Mouse (Mus musculus): ENCODE measurements around the gene Ttc7.

Gene Ttc7

DNA sequence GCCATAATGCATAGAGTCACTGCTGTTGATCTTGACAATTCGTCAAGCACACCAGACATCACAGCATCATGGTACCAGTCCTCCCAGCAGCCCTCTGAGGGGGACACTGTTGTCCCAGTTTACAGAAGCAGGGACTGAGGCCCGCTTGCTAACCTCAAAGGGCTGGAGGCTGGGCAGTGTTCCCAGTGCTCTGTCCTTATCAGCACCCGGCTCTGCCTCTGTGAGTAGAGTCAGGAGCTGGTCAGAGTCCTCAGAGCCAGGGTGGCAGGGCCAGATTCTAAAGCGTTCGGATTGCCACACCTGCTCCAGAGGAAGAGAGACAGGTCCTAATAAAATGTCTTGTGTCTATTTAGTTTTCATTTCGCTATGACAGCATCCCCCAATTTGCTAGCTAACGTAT lies 55.0 kb downstream of the Ttc7 start:
- CTCF ChIA-PET: interaction anchor here in 1 of 4 experiments (1.1 kb wide), 1 partner anchor 23 kb away, joined by 3 read pairs; no protein-coding TSS in a partner anchor
- POLR2A ChIA-PET: interaction anchor here in 2 of 4 experiments (0.7 to 2.3 kb wide), 5 partner anchors 12 to 110 kb away, joined by 3 to 15 read pairs (median 3); partner anchors contain the start of gene Calm2 (in 1 of the 2)

DNA sequence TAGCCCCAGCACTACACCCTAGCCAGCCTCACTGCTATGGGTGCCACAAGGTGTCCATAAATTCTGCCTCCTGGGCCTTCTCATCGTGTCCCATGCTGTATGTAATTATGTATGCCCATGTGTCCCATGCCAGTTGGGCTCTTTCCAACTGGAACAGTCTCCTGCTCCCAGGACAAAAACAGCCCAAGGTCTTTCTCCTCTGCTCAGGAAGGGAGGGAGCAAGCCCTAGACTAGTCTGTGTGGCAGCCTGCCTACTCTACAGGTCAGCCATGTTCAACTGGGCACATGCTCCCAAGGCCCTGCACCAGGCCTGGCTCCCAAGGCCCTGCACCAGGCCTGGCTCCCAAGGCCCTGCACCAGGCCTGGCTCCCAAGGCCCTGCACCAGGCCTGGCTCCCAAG lies 56.4 kb downstream of the Ttc7 start:
- POLR2A ChIA-PET: interaction anchor here in 2 of 4 experiments (1.1 to 1.4 kb wide), 3 partner anchors 24 to 108 kb away, joined by 3 to 5 read pairs (median 3); partner anchors contain the start of genes Calm2 (in 1 of the 2) and Ttc7 (in 1 of the 2)

DNA sequence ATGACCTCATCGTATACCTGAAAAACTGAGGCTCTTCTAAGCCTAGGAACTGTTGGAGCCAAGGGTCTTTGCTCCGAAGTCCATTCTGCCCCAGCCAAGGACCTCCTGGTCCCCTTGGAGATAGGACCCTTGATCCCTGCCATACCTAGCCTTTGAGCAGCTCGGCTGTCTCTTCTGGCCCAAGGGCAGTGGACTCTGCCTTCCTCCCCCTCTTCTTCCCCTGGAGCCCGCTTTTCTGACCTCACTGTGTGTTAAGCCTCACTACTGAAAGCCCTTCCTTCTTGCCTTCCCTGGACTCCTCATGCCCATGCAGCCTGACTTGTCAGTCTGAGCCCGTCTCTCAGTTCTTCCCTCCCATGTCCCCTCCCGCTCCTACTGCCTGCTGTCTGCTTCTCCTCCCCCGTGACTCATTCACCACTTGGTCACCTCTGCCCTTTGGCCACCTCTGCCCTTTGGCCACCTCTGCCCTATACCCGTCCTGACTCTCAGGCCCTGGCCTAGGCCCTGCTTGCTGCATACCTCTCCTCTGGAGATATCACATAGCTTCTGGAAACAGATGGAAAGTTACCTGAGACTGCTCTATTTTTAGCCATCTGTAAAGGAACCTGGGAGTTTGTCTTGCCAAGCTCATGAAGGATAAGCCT lies 60.5 kb downstream of the Ttc7 start:
- ChIA-PET POLR2A (interaction anchor here in 1 of 4 experiments (1.5 kb wide), 1 partner anchor 104 kb away, joined by 4 read pairs; the partner anchor contains the start of gene Calm2), CTCF (no interaction called here)

More for the DNA sequence above, 56.4 kb downstream of the Ttc7 start:
- CTCF ChIA-PET: no interaction called here

DNA sequence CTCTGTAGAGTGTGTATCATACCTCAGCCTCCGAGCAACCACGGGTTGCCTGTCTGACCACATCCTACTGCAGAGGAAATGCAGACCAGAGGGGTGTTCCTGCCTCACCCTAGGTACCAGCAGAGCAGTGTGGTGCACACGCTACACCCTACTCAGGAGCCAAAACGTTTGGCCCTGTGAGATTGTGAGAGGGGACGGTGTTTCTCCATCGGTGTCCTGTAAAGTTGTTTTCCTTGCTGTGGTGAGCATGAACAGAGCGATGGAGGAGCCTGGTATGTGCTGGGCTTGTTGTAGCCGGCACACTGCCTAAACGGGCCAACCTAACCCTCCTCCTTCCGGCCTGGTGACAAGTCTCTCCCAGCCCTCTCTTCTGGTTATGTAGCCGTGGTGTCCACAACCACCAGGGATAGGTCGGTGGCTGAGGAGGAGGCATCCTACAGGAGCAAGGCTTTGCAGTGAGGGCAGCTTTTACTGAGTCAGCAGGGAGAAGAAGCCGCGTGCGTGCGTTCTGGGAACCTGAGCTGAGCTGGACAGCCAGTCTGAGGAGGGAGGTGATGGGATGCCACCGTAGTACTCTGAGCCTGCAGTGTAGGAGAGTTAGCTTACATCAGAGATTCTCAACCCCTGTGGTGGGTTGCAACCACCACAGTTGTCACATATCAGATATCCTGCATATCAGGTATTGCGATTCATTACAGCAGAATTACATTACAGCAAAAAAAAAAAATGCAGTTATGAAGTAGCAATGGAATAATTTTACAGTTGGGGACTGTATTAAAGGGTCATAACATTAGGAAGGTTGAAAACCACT lies 62.0 kb downstream of the Ttc7 start:
- POLR2A ChIA-PET: interaction anchor here in 3 of 4 experiments (1.3 to 2.7 kb wide), 6 partner anchors 12 to 102 kb away, joined by 3 to 7 read pairs (median 5); partner anchors contain the start of gene Calm2 (in 2 of the 3)
- CTCF ChIA-PET: interaction anchor here in 2 of 4 experiments (0.6 to 2.2 kb wide), 2 partner anchors 30 to 61 kb away, joined by 3 to 5 read pairs; no protein-coding TSS in a partner anchor

DNA sequence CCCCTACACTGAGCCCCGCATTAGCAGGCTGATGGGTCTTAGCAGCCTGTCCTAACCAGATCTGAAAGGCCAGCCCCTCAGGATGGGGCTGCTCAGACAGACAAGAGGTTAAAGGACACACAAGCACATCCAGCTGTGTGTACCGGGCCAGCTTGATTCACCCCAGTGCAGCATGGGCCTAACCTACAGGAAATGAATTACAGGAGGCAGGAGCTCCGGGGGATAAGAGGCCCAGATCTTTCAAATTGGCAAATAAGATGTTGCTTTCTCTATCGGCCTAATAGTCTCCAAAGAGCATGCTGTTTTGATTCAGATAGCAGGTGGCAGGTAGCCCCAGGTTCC lies 62.5 kb downstream of the Ttc7 start:
- ChIA-PET POLR2A (interaction anchor here in 3 of 4 experiments (1.3 to 2.7 kb wide), 6 partner anchors 16 to 124 kb away, joined by 3 to 7 read pairs (median 6); partner anchors contain the start of gene Calm2 (in 2 of the 3)), CTCF (interaction anchor here in 1 of 4 experiments (2.2 kb wide), 1 partner anchor 30 kb away, joined by 5 read pairs; no protein-coding TSS in a partner anchor)

DNA sequence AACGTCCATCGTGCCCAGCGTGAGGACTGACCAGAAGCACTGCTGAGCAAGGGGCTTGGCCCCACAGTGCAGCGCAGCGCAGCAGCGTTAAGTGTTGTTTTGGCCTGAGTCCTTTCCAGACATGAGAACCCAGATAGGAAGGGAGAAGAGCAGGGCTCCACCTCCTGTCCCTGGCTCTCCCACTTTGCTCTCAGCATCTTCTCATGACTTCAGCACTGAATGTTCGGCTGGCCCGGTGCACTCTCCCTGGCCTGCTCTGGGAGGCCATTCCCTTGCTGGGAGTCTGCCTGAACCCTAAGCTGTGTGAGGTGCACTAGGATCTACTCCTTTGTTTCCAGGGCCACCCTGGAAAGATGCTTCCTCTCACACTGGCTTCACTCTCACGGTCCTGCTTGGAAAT lies 65.7 kb downstream of the Ttc7 start:
- CTCF ChIA-PET: interaction anchor here in 2 of 4 experiments (0.8 to 1.2 kb wide), 2 partner anchors 34 kb away, joined by 3 to 4 read pairs; no protein-coding TSS in a partner anchor

DNA sequence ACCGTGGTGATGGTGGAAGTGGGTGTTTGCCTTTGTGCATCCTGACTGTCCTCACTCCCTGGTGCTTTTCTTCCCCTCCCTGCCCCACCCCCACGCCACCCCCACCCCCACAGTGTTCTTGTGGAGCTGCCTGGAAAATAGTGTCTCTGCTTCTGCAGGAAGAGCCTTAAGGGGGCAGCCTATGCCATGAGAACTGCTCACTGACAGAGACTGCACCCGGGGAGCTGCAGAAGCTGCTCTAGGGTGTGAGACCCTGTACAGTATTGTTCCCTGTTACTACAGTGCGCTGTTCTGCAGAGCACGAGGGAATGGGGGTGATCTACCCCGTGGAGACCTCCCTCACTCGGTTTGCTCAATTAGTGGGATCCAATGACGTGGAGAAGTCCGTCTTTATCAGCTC lies 66.4 kb downstream of the Ttc7 start:
- ChIA-PET POLR2A (interaction anchor here in 3 of 4 experiments (0.5 to 6.4 kb wide), 15 partner anchors 8 to 170 kb away, joined by 3 to 31 read pairs (median 3); partner anchors contain the start of gene Calm2 (in 2 of the 3)), CTCF (interaction anchor here in 3 of 4 experiments (0.5 to 1.2 kb wide), 9 partner anchors 34 to 387 kb away, joined by 3 to 4 read pairs (median 3); no protein-coding TSS in a partner anchor)

More for the DNA sequence above, 65.7 kb downstream of the Ttc7 start:
- POLR2A ChIA-PET: interaction anchor here in 3 of 4 experiments (0.5 to 6.4 kb wide), 7 partner anchors 19 to 170 kb away, joined by 3 to 31 read pairs (median 6); partner anchors contain the start of gene Calm2 (in 2 of the 3)

DNA sequence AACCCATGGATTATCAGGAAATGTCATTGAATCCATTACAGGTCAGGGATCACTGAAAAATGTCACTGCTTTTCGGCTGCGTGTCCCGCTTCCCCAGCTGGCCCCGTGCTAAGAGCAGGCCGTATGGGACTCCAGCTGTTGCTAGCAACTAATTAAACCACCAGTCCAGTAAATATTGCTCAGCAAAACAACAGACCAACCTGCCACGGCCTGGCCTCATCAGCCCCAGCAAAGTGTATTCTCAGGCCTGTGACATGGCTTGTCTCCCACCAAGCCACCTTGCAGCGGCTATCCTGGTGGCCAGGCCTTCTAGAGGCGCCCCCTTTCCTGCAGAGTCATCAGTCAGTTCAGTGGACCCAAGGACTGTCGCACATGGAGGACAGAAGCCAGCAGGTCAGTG lies 66.9 kb downstream of the Ttc7 start:
- CTCF ChIA-PET: interaction anchor here in 3 of 4 experiments (0.5 to 1.2 kb wide), 6 partner anchors 35 to 221 kb away, joined by 3 to 4 read pairs (median 4); no protein-coding TSS in a partner anchor
- POLR2A ChIA-PET: interaction anchor here in 2 of 4 experiments (0.6 to 6.4 kb wide), 13 partner anchors 9 to 125 kb away, joined by 3 to 31 read pairs (median 4); partner anchors contain the start of gene Calm2 (in 2 of the 2)

DNA sequence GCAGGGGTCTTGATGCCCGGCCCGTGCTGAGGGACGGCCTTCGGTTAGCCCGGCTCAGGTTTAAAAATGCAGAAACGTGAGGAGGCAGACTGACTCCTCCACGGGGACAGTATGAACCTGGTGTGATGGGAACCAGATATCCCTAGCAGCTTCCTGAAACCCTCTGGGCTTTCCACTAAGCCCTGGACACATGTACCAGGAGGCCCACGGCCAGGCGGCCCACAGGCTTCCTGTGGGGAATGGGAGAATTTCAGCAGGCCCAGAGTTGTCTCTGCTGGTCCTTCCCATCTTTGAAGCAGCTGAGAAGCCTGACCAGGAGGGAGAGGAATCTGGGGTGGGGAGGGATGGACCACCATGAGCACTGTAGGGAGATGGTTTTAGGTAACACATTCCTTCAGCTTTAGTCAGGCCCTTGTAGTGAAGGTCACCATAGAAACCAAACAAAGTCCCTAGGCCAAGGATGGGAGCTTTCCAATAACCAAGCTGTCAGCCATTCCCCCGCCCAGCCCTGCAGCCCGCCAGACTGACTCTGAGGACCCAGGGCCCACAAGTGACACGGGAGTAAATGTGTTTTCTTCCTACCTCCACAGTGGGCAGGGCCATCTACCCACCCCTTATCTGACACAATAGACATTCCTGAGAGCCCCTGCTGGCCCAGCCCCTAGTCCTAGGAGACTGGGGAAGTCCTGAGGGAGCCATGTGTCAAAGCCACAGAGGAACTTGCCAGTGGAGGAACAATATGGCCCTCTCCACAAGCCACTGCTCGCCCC lies 68.0 kb downstream of the Ttc7 start:
- ChIA-PET CTCF (interaction anchor here in 1 of 4 experiments (0.5 kb wide), 1 partner anchor 25 kb away, joined by 3 read pairs; no protein-coding TSS in a partner anchor), POLR2A (interaction anchor here (1.0 to 6.4 kb wide), 24 partner anchors 10 to 239 kb away, joined by 3 to 31 read pairs (median 4); partner anchors contain the start of gene Calm2 (in 2 of the 4))

DNA sequence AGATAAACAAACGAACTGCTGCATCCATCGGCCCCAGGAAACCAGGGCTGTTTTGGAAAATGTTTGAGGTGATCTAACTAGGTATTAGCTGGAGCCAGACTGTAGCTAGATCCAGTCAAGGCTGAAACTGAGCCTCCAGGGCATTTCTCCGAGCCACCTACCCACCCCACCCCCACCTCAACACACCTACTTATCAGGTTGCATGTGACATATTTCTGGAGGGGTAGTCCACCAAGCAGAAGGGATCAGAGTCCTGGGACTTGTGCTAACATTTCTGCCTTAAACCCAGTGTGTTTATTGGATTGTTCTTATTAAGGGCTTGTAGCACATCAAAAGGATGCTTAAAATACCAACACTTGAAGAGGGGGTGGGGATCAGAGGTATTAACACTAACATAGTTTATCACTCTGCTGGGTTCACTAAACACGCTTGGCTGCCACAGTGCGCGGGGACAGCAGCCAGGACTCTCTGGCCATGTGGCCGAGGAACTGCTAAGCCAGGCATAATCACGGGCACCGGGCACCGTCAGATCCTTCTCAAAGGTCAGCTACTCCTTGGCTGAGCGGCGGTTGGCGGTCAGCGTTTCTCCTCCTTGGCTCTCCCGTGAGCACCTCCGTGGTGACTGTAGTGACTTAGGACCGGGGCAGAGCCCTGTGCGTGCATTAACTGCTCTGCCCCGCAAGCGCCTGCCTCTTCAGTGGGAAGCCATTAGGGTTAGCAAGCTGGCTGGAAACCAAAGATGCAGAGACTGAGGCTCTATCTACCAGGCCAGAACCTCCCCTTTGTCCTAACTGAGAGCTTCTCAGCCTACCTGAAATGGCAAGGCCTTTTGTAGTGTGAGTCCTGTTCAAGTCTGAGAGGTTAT lies 68.8 kb downstream of the Ttc7 start:
- POLR2A ChIA-PET: interaction anchor here (0.6 to 6.4 kb wide), 34 partner anchors 9 to 501 kb away, joined by 3 to 31 read pairs (median 4); partner anchors contain the start of genes Calm2 (in 3 of the 4) and Msh2 (in 1 of the 4)
- CTCF ChIA-PET: interaction anchor here (0.5 to 1.2 kb wide), 4 partner anchors 25 to 179 kb away, joined by 3 to 4 read pairs (median 3); no protein-coding TSS in a partner anchor

DNA sequence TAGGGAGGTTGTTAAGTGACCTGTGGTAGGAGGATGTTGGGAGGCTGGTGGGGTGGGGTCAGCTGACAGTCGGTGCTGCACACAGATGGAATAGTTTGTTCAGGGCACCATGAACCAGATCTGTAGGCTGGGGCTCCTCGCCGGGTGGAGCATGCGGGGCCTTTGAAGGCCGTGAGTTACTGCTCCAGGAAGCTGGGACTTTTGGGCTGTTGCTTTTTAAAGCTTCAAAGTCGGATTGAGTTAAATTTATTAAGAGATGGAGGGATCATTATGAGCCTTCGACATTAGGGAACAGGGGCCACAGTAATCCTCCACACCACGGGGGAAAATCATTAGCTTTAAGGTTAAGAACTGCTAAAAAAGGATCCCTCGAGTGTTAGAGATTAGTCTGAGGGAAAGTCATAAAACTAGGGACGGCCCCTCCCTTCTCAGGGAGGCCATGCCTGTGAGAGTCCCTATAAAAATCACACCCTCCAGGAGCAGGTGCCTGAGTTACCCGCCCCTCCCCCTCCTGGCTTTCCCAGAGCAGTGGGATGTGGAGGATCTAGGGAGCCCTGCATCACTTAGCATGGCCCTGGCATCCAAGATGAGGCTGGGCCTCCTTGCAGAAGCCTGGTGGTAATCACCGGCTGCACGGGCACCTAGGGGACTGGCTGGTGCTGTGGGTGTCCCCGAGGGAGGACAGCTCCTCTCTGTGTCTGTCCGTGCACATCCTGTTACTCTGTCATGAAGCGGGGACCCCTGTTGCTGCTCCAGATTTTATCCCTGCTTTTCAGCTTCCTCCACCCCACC lies 69.6 kb downstream of the Ttc7 start:
- ChIA-PET POLR2A (interaction anchor here in 3 of 4 experiments (0.6 to 6.4 kb wide), 25 partner anchors 9 to 500 kb away, joined by 3 to 31 read pairs (median 3); partner anchors contain the start of genes Calm2 (in 3 of the 3) and Msh2 (in 1 of the 3)), CTCF (interaction anchor here in 2 of 4 experiments (0.6 to 1.2 kb wide), 3 partner anchors 26 to 178 kb away, joined by 3 to 4 read pairs (median 3); no protein-coding TSS in a partner anchor)

DNA sequence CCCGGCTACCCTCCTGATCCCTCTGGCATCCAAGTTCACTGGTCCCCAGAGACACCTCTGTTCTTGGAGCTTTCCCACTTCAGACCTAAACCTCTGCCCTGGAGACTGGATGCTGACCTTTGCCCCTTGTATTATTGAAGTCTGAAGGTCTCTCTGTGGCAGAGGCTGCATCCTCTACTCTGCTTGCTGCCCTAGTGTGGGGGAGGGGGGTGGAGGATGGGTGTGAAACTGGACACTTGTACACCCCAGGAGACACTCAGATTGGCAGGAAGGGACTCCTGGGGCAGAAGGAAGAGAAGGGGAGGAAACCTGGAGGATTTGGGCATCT lies 70.2 kb downstream of the Ttc7 start:
- CTCF ChIA-PET: interaction anchor here in 1 of 4 experiments (1.1 kb wide), 1 partner anchor 26 kb away, joined by 3 read pairs; no protein-coding TSS in a partner anchor
- POLR2A ChIA-PET: interaction anchor here in 2 of 4 experiments (0.8 to 6.4 kb wide), 8 partner anchors 11 to 179 kb away, joined by 3 to 31 read pairs (median 4); partner anchors contain the start of gene Calm2 (in 2 of the 2)

DNA sequence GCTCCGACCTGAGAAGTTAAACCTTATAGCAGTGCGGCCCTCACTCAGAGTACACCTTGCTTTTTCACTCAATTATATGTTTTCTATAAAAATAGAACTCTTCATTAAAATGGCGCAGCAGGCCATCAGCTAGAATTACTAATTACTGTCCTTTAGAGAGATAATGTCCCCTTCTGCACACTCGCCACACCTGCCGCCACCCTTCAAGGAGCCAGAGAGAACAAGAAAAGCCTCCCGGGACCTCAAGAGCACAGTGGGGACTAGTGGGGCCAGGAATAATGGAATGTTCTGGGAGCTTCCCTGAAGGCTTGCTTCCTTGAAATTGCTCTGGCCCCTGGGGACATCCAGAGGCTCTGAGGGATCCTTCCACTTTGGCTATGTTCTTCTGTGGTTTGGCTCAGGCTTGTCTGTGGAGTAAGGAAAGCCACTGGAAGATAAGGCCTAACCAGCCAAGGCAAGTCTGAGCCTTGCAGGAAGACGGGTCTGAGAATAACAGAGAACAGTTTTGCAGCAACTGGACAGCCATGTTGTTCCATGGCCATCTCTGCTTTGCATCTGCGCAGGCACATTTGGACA lies 71.1 kb downstream of the Ttc7 start:
- CTCF ChIA-PET: no interaction called here
- POLR2A ChIA-PET: interaction anchor here in 2 of 4 experiments (0.6 to 6.4 kb wide), 5 partner anchors 25 to 285 kb away, joined by 3 to 31 read pairs (median 3); partner anchors contain the start of gene Calm2 (in 2 of the 2)

DNA sequence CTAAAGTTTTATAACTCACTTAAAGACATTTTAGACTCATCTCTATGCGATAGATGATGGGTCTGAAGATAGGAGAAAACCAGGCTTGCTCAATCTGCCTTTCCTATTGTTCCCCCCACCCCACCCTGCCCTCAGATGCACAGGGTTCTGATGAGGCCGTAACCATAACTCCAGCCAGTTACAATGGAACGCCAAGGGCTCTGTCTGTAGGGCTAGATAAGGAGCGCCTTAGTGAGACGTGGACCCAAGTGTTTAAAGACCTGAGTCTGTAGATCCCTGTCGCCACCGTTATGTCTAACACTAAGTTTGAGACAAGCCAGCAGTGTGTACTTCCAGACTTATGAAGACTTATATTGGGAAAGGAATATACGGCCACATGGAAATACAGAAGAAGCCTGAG lies 72.8 kb downstream of the Ttc7 start:
- ChIA-PET CTCF (no interaction called here), POLR2A (interaction anchor here in 1 of 4 experiments (1.1 to 2.0 kb wide), 2 partner anchors 12 to 92 kb away, joined by 3 to 5 read pairs; no protein-coding TSS in a partner anchor)

DNA sequence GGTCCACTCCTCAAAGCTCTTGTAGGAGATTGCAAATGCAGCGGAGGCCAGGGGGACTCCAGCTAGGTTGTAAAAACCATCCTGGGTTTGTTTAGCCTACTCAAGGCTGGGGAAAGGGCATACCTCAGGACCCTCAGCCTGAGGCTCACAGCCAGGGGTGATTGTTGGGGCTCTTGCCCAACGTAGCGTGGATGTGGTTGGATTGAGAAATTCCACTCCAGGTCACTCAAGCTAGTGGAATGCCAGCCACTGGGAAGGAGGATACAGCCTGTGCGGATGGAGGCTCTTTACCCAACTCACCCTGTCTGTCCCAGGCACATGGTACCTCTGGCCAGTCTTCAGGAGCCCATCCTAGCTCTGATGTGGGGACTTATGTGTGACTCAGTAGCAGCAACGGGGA lies 73.6 kb downstream of the Ttc7 start:
- ChIA-PET POLR2A (interaction anchor here in 2 of 4 experiments (0.7 to 2.0 kb wide), 5 partner anchors 11 to 91 kb away, joined by 3 to 6 read pairs (median 3); partner anchors contain the start of gene Calm2 (in 1 of the 2)), CTCF (no interaction called here)
